Mouse (Mus musculus) left cerebral cortex, postnatal 10 days (tissue): ENCODE data around the gene Olfr891. TPM values are rescaled to one million over a fixed set of nuclear protein-coding genes. Genes with fewer than 3 reads are reported as not detected.
"Not testable (repeated sequence)": the region's sequence is repeated elsewhere in the genome, so short reads cannot be mapped to it uniquely, and the experiment has no call there.

Experiments
- DNase-seq, 2 experiments: peaks; one replicate each; pipeline ENCODE4 v3.0.0; 2021 to 2022; ENCODE audit warnings: low spot score in 2 of 2, mixed read lengths in 1 of 2; ENCODE audit errors: extremely low spot score in 1 of 2
- intact Hi-C: fragments of 180-260 bp; cut with DNase I; formaldehyde crosslinking; loops from one replicate; pipeline ENCODE4 v1.15.1; 2025
- total RNA-seq, 2 experiments: library from RNA; stranded (reverse); gene quantifications; 2 replicates each; pipeline ENCODE4 v1.2.3; 2021

Olfr891 gene
- total RNA-seq = not detected

GRCm38 (mm10) chr9:38180721-38181120 is at the start of gene Olfr891:
Olfr891 (minus strand) TSS chr9:38180821.
- no peak for DNase-seq

DNA sequence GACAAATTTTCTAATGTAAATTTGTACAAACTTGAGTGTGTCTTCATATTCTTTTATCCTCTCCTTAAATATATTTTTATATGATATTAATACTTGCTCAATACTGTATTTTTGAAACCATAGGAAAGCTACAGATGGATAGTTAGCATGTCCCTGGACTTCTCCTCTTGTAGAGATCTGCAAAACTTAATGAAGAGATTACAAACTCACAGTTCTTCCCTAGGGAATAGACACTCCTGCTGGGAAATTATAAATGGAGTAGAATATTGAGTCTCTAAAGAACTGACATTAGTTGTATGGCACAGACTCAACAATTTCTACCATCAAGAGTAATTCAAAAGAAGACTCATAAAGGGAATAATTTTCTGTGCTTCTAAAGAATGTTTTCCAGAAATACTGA is 37.1 kb upstream of the Olfr891 start, which contains the start of gene Olfr894:
TSS of gene Olfr894 (plus strand) at position 301 of the 400 bp plus-strand sequence.
- no peak for DNase-seq
- intact Hi-C loops = no loop called here

More at GRCm38 (mm10) chr9:38180721-38181120, at the start of gene Olfr891:
- intact Hi-C loops = no loop called here

- intact Hi-C loops = no loop called here
- no peak for DNase-seq
These were observed 27.4 kb upstream of the Olfr891 start, which contains the start of gene Olfr893 for GRCm38 (mm10) chr9:38208065-38208464. Olfr893 (plus strand) TSS chr9:38208365.

DNA sequence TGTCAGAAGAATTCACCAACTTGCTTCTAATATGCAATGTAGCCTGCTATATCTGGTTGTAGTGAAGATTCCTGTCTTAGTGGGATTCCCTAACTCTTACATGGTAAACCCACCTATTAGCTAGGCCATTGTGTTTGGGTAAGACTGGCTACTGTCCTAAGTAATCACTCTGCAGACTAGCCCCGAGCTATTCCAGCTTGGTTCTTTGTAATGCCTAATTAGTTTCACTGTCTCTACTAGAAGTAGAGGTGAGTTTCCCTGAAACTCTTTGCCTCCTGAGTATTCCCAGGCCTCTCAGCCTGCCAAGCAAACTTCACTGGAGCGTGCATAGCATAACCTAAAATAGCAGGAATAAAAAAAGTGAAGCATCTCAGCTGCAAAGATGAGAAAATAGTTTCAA is 12.3 kb downstream of the Olfr891 start:
- DNase-seq, intact Hi-C loops: not testable (repeated sequence)

GRCm38 (mm10) chr9:38142217-38142616 is 38.4 kb downstream of the Olfr891 start, which contains the start of gene Olfr890:
Olfr890 (plus strand) TSS chr9:38142517.
- DNase-seq = no peak
- intact Hi-C loops = no loop called here

Other genes starting within 250 kb of the Olfr891 start
- gene Olfr881, start 189.0 kb downstream of the Olfr891 start, total RNA-seq = not detected
- not detected for gene Olfr883, start 155.0 kb downstream of the Olfr891 start, total RNA-seq
- gene Olfr884, start 134.3 kb downstream of the Olfr891 start, total RNA-seq = not detected
- not detected for gene Olfr885, start 119.5 kb downstream of the Olfr891 start, total RNA-seq
- under 1 TPM in 1 of 2 experiments, not detected in 1; 0.06 TPM for gene Olfr887, start 96.7 kb downstream of the Olfr891 start, total RNA-seq
- gene Olfr888, start 72.7 kb downstream of the Olfr891 start, total RNA-seq = not detected
- gene Olfr889, start 65.6 kb downstream of the Olfr891 start, total RNA-seq = not detected
- not detected for gene Olfr890, start 38.3 kb downstream of the Olfr891 start, total RNA-seq
- gene Olfr893, start 27.5 kb upstream of the Olfr891 start, total RNA-seq = not detected
- gene Olfr894, start 37.2 kb upstream of the Olfr891 start, total RNA-seq = not detected
- gene Olfr143, start 72.0 kb upstream of the Olfr891 start, total RNA-seq = not detected
- not detected for gene Olfr895, start 87.0 kb upstream of the Olfr891 start, total RNA-seq
- not detected for gene Olfr896-ps1, start 110.3 kb upstream of the Olfr891 start, total RNA-seq
- not detected for gene Olfr25, start 148.2 kb upstream of the Olfr891 start, total RNA-seq
- gene Olfr898, start 167.6 kb upstream of the Olfr891 start, total RNA-seq = not detected
- gene Olfr250, start 186.1 kb upstream of the Olfr891 start, total RNA-seq = not detected
- not detected for gene Olfr251, start 196.3 kb upstream of the Olfr891 start, total RNA-seq
- gene Olfr147, start 220.9 kb upstream of the Olfr891 start, total RNA-seq = not detected
- not detected for gene Olfr901, start 248.6 kb upstream of the Olfr891 start, total RNA-seq